Mouse (Mus musculus): ENCODE measurements around the gene Xpr1. TPM values are rescaled to one million over a fixed set of nuclear protein-coding genes. Genes with fewer than 3 reads are reported as not detected.
"Not testable (repeated sequence)": the region's sequence is repeated elsewhere in the genome, so short reads cannot be mapped to it uniquely, and the experiment has no call there.

Gene Xpr1
- total and polyA plus RNA-seq, 3 experiments: 8.5 to 34.4 (median 30.3) TPM

DNA sequence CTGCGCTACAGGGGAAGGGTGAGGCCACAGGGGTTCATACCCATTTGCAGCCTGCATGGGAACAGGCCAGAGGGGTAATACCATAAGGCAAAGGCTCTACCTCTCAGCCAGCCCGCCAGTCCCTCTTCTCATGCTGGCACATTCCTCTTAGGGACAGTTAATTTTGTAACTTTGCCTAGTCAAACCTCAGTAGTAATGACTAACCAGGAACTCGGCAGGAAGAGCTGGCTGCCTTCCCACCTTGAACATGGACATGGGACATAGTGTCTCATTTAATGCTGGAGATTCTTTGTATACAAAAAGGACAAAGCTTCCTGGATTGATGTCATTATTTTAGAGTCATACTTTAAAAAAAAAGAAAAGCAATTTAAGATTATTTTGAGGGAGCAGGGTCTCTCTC lies 142.2 kb downstream of the Xpr1 start:
- DNase-seq: peak; percentile 57 to 60
- Histone ChIP-seq H3K36me3 (ENCODE audit: control insufficient read depth, insufficient read depth, low read length) (no peaks in the 10 kb centered on the region), H3K9ac (ENCODE audit: low read depth, low read length) (no peak overlapping the region), H3K27me3 (ENCODE audit: control insufficient read depth, insufficient read depth, low read length) (no peaks in the 10 kb centered on the region), H3K4me1 (ENCODE audit: control insufficient read depth, insufficient read depth, low read length) (no peaks in the 10 kb centered on the region), H3K4me3 (no peak overlapping the region), H3K27ac (no peak overlapping the region), H3K79me2 (replicated peaks; ENCODE audit: control insufficient read depth, insufficient read depth, low read length) (no peaks in the 10 kb centered on the region)
- TF ChIP-seq EP300 (IDR thresholded peaks at IDR 0.05; ENCODE audit: insufficient read depth, low read depth, low read length): no peak
- no peak for TF ChIP-seq POLR2A (IDR thresholded peaks at IDR 0.05; ENCODE audit: insufficient read depth, low read depth, low read length)
- no peak for TF ChIP-seq CTCF (IDR thresholded peaks at IDR 0.05)
- WGBS: 55% methylated on average over 3 of the region's 3 CpGs
- intact Hi-C loops (cut with DNase I): no loop called here

DNA sequence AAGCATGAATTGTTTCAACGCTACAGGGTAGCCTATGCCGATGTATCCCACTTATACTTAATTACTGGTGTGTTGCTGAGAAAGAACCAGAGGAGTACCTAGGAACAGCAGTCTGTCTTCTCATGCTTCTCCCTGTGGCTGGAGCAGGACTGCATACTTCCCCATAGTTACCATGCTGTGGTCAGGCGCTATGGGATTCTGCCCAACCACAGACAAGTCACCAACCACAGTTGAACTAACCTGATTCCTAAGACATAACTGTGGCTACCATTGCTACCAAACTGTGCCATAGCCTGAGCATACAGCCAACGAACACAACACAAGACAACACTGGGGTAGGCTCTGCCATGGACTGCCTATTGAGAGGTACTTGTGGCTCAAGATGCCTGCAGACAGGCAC lies 144.3 kb downstream of the Xpr1 start:
- 86% methylated on average over 4 of the region's 4 CpGs for WGBS
- Histone ChIP-seq H3K27ac (no peak overlapping the region), H3K79me2 (replicated peaks; ENCODE audit: control insufficient read depth, insufficient read depth, low read length) (no peaks in the 10 kb centered on the region), H3K4me1 (ENCODE audit: control insufficient read depth, insufficient read depth, low read length) (no peaks in the 10 kb centered on the region), H3K36me3 (ENCODE audit: control insufficient read depth, insufficient read depth, low read length) (no peaks in the 10 kb centered on the region), H3K27me3 (ENCODE audit: control insufficient read depth, insufficient read depth, low read length) (no peaks in the 10 kb centered on the region), H3K4me3 (no peak overlapping the region), H3K9ac (ENCODE audit: low read depth, low read length) (no peak overlapping the region)
- no peak for DNase-seq
- no peak for TF ChIP-seq POLR2A (IDR thresholded peaks at IDR 0.05; ENCODE audit: insufficient read depth, low read depth, low read length)
- no peak for TF ChIP-seq EP300 (IDR thresholded peaks at IDR 0.05; ENCODE audit: insufficient read depth, low read depth, low read length)
- no peak for TF ChIP-seq CTCF (IDR thresholded peaks at IDR 0.05)
- intact Hi-C loops (cut with DNase I): no loop called here

DNA sequence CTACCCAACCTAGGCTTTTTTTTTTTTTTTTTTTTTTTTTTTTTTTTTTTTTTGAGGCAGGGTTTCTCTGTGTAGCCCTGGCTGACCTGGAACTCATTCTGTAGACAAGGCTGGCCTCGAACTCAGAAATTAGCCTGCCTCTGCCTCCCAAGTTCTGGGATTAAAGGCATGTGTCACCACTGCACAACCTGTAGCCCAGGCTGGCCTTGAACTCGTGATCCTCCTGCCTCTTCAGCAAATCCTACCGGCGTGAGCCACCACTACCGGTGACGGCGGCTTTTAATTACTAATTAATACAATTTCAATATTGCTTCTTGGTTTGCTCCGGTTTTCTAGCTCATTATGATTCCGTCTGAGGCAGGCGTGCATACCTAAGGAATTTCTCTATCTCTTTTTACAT lies 154.7 kb downstream of the Xpr1 start:
- DNase-seq; intact Hi-C loops (cut with DNase I); H3K27me3 ChIP-seq (ENCODE audit: control insufficient read depth, insufficient read depth, low read length); H3K9ac ChIP-seq (ENCODE audit: low read depth, low read length); H3K36me3 ChIP-seq (ENCODE audit: control insufficient read depth, insufficient read depth, low read length); H3K4me3 ChIP-seq; H3K27ac ChIP-seq; H3K79me2 ChIP-seq (replicated peaks; ENCODE audit: control insufficient read depth, insufficient read depth, low read length); H3K4me1 ChIP-seq (ENCODE audit: control insufficient read depth, insufficient read depth, low read length): not testable (repeated sequence)
- WGBS: 93% methylated on average over 10 of the region's 10 CpGs

DNA sequence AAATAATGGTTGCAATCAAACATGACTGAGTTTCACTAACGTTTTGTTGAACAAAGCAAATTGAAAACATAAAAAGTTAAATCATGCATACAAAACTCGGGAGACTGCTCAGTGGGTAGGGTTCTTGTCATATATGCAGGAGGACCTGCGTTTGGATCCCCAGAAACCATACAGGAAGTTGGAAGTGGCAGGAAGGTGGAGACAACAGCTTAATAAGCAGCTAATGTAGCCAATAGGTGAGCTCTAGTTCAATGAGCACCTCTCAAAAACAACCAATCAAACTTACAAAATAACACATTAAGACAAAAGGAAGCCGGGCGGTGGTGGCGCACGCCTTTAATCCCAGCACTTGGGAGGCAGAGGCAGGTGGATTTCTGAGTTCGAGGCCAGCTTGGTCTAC lies 162.9 kb downstream of the Xpr1 start:
- Histone ChIP-seq H3K4me1 (ENCODE audit: control insufficient read depth, insufficient read depth, low read length) (no peaks in the 10 kb centered on the region; the same call in 1 of the 2 replicates), H3K27me3 (ENCODE audit: control insufficient read depth, insufficient read depth, low read length) (no peaks in the 10 kb centered on the region), H3K9ac (ENCODE audit: low read depth, low read length) (no peak overlapping the region), H3K79me2 (replicated peaks; ENCODE audit: control insufficient read depth, insufficient read depth, low read length) (no peaks in the 10 kb centered on the region), H3K4me3 (no peak overlapping the region), H3K27ac (no peak overlapping the region), H3K36me3 (ENCODE audit: control insufficient read depth, insufficient read depth, low read length) (no peaks in the 10 kb centered on the region)
- intact Hi-C loops (cut with DNase I): no loop called here
- WGBS: 84% methylated on average over 8 of the region's 8 CpGs
- DNase-seq: peak in 1 of 2 experiments; percentile 1
- TF ChIP-seq EP300 (IDR thresholded peaks at IDR 0.05; ENCODE audit: insufficient read depth, low read depth, low read length) (no peak), CTCF (IDR thresholded peaks at IDR 0.05) (no peak), POLR2A (IDR thresholded peaks at IDR 0.05; ENCODE audit: insufficient read depth, low read depth, low read length) (no peak)

DNA sequence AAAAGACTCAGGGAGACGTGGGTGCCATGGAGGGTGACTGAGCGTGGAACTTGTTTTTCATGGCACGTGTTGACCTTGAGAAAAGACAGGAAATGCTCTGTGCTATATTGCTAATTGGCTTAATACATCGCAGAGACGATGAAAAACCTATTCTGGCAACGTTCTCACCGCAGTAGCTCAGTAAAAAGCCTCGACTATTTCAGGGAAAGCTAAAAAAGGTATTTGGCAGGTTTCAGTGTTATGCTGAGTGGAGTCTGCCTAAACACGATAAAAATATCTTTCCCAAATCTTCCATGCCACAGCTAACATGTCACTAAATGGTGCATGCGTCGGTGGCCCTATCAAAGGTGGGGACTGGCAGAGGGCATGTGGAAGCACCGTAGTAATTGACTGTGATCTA lies 164.1 kb downstream of the Xpr1 start:
- H3K9ac ChIP-seq (ENCODE audit: low read depth, low read length): no peak overlapping the region
- WGBS: 49% methylated on average over 12 of the region's 12 CpGs
- no peaks in the 10 kb centered on the region for H3K27me3 ChIP-seq (ENCODE audit: control insufficient read depth, insufficient read depth, low read length)
- DNase-seq: peak in 1 of 2 experiments; percentile 1
- intact Hi-C loops (cut with DNase I): no loop called here
- no peak overlapping the region for H3K27ac ChIP-seq
- no peak overlapping the region for H3K4me3 ChIP-seq
- H3K79me2 ChIP-seq (replicated peaks; ENCODE audit: control insufficient read depth, insufficient read depth, low read length): no peaks in the 10 kb centered on the region
- no peak for TF ChIP-seq EP300 (IDR thresholded peaks at IDR 0.05; ENCODE audit: insufficient read depth, low read depth, low read length)
- TF ChIP-seq POLR2A (IDR thresholded peaks at IDR 0.05; ENCODE audit: insufficient read depth, low read depth, low read length): no peak
- TF ChIP-seq CTCF (IDR thresholded peaks at IDR 0.05): no peak
- H3K36me3 ChIP-seq (ENCODE audit: control insufficient read depth, insufficient read depth, low read length): no peaks in the 10 kb centered on the region
- H3K4me1 ChIP-seq (ENCODE audit: control insufficient read depth, insufficient read depth, low read length): no peaks in the 10 kb centered on the region; the same call in 1 of the 2 replicates

DNA sequence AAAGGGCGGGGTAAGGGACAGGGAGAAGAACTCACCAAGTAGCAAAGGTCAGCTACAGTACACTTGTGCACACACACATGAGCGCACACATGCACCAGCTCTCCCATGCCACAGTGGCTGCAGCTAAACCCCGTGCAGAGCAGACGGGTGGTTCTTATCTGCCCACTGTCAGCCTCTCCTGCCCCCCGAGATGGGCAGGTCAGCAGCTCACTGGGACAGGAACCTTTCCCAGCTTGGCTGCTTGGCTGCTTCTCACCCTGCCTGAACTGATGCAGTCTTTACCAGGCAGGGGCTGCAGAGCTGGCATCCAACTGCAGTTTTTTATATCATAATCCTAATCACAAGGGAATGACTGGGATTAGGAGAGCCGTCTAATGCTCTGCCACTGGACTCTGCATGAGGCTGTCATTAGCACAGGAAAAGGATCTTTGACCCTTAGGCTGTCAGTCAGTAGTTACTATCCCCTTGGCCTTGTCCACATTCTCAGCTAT lies 164.5 kb downstream of the Xpr1 start:
- H3K27me3 ChIP-seq (ENCODE audit: control insufficient read depth, insufficient read depth, low read length): no peaks in the 10 kb centered on the region
- H3K4me1 ChIP-seq (ENCODE audit: control insufficient read depth, insufficient read depth, low read length): no peaks in the 10 kb centered on the region; the same call in 1 of the 2 replicates
- intact Hi-C loops (cut with DNase I): no loop called here
- no peak overlapping the region for H3K27ac ChIP-seq
- no peaks in the 10 kb centered on the region for H3K36me3 ChIP-seq (ENCODE audit: control insufficient read depth, insufficient read depth, low read length)
- WGBS: 45% methylated on average over 6 of the region's 6 CpGs
- no peak overlapping the region for H3K9ac ChIP-seq (ENCODE audit: low read depth, low read length)
- TF ChIP-seq EP300 (IDR thresholded peaks at IDR 0.05; ENCODE audit: insufficient read depth, low read depth, low read length) (no peak), CTCF (IDR thresholded peaks at IDR 0.05) (no peak), POLR2A (IDR thresholded peaks at IDR 0.05; ENCODE audit: insufficient read depth, low read depth, low read length) (no peak)
- H3K4me3 ChIP-seq: no peak overlapping the region
- no peaks in the 10 kb centered on the region for H3K79me2 ChIP-seq (replicated peaks; ENCODE audit: control insufficient read depth, insufficient read depth, low read length)
- peak; percentile 1 to 15 for DNase-seq

All from heart, adult 2 months (tissue).